Mouse (Mus musculus) hindbrain, embryonic 16.5 days (tissue): ENCODE data around the gene Orai2. TPM values are rescaled to one million over a fixed set of nuclear protein-coding genes. Genes with fewer than 3 reads are reported as not detected.

Experiments used
- microRNA-seq: library from miRNA; unstranded; fragments of <30 nt; microRNA quantifications from one replicate; pipeline ENCODE4, GENCODE M21; 2017
- polyA plus RNA-seq: library from polyadenylated mRNA; unstranded; fragments of >200 nt; fragmentation: Nextera tagmentation; extraction: Ambion mirVana; gene quantifications from 2 replicates; pipeline ENCODE4 v1.2.1, GENCODE M21; 2015

Gene Orai2
- polyA plus RNA-seq, 1 experiment from 2014 or later, result 50.1 TPM

Small RNA genes lying within 50 kb of the gene (microRNA-seq; reads per million reads assigned to microRNA genes)
- gene Mir7035, result 1.5 reads per million

Other genes with a start within 250 kb of the Orai2 start
- 996 and 1,023 TPM in 2 replicates for gene Ywhag, start 236.1 kb downstream of the Orai2 start, polyA plus RNA-seq
- gene Ssc4d, start 196.2 kb downstream of the Orai2 start, polyA plus RNA-seq, result 2.9 and 3.4 TPM in 2 replicates
- 0.15 TPM in 1 of 2 replicates, not detected in the other for gene Zp3, start 190.6 kb downstream of the Orai2 start, polyA plus RNA-seq
- 22.9 and 28.6 TPM in 2 replicates for gene Dtx2, start 175.9 kb downstream of the Orai2 start, polyA plus RNA-seq
- 0.04 TPM in 1 of 2 replicates, not detected in the other for gene Upk3b, start 132.2 kb downstream of the Orai2 start, polyA plus RNA-seq
- gene Upk3bl, start 116.2 kb downstream of the Orai2 start, polyA plus RNA-seq, result 0.25 TPM in 1 of 2 replicates, not detected in the other
- gene Rasa4, start 86.8 kb downstream of the Orai2 start, polyA plus RNA-seq, result 22.2 and 25.0 TPM in 2 replicates
- gene Polr2j, start 54.1 kb downstream of the Orai2 start, polyA plus RNA-seq, result 198 and 210 TPM in 2 replicates
- gene Lrwd1, start 34.6 kb downstream of the Orai2 start, polyA plus RNA-seq, result 25.2 and 26.3 TPM in 2 replicates
- 20.4 and 22.7 TPM in 2 replicates for gene Alkbh4, start 34.6 kb downstream of the Orai2 start, polyA plus RNA-seq
- gene Prkrip1, start 28.2 kb upstream of the Orai2 start, polyA plus RNA-seq, result 63.1 and 67.2 TPM in 2 replicates
- 19.4 and 24.9 TPM in 2 replicates for gene Sh2b2, start 75.8 kb upstream of the Orai2 start, polyA plus RNA-seq